Mouse (Mus musculus) right cerebral cortex, adult 2 months (tissue): ENCODE measurements around the gene Vnn1.

ENCODE experiments used
- DNase-seq, 2 experiments: peaks; one replicate each; pipeline ENCODE4 v3.0.0; 2021 to 2022; ENCODE audit warnings: low spot score in 2 of 2

Vnn1 gene

GRCm38 (mm10) chr10:23894601-23895349, at the start of gene Vnn1:
Gene Vnn1 (plus strand): TSS chr10:23894688.
- no peak for DNase-seq

DNA sequence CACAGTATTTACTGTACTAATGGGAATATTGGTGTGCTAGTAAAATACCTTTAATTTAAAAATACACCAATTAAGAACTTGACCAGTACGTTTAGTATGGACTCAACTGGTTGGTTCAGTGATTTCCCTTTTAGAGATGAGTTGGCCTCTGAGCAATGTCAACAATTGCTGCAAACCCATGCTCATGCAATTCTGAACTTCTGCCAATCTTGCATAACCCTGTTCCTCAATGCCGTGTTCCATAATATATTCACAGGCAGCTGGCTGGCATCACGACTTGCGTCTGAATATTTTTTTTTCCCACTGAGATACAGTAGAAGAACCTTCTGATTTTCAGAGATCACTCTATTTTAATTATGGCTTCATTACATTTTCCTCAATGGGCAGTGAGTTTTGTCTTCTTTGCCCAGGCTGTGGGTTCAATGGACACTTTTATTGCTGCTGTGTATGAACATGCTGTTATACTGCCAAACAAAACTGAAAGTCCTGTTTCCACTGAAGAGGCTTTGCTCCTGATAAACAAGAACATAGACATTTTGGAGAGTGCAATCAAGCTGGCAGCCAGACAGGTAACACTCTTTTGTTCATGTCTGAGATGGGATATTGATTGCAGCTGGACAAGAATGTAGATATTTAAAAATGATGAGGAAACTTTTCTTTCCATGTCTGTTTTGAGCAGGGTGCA, 43.1 kb upstream of the Vnn1 start, which contains the start of gene Vnn3:
Gene Vnn3, plus strand, starts transcription at position 235 of the 685 bp plus-strand sequence.
- no peak for DNase-seq

DNA sequence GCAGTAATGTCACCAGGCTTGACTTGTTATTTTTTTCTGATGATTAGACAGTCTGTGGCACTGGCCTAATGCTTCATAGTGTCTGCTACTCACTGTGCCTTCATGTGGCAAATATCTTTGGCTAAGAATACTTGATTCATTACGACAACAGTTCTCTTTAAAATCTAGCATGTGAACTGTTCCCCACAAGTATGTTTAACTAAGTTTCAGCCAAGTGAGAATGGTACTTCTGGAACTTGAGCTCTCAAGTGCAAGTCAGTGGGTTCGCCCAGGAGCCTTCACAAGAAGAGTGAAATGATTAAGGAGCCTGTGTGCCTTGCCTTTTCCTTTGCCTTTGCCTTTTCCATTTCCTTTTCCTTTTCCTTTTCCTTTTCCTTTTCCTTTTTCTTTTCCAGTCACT, 42.4 kb upstream of the Vnn1 start:
- no peak for DNase-seq

- DNase-seq, result no peak
Measured at GRCm38 (mm10) chr10:23864362-23865312, 29.9 kb upstream of the Vnn1 start.

DNA sequence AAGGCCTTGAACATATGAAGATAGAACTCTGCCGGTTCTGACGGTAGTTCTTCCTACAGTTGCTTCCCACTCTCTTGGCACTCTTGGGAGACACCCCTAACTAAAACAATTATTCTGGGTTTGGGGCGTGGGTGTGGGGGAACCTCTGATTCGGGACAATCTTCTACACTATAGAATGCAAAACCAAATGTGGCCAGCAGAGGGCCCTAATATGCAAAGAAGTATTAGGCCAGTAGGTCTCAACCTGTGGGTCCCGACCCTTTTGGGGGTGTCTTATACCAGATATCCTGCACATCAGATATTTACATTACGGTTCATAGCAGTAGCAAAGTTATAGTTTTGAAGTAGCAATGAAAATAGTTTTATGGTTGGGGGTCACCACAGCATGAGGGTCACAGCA, 13.8 kb upstream of the Vnn1 start:
- DNase-seq, result peak in 1 of 2 experiments; percentile 5

- DNase-seq, result no peak
Measured at GRCm38 (mm10) chr10:23884910-23885309, 9.6 kb upstream of the Vnn1 start.

DNA sequence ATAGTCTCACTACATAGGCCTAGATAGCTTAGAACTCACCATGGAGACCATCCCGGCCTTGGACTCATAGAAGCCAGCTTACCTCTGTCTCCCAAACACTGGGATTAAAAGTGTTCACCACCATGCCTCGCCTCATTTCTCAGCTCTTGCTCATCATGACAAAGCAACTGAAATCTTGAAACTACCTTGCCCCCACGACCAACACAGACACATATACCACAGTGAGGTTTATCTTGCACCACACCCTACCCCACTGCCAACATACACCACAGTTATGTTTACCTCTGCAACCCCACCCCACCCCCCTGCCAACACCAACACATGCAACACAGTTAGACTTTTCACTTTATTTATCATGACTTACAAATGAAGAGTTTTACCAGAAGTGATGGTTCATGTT, 8.4 kb upstream of the Vnn1 start:
- no peak for DNase-seq

- DNase-seq, result no peak
Measured at GRCm38 (mm10) chr10:23892987-23893386, 1.5 kb upstream of the Vnn1 start.

- no peak for DNase-seq
Measured at GRCm38 (mm10) chr10:23895376-23895775, 888 bp downstream of the Vnn1 start.

DNA sequence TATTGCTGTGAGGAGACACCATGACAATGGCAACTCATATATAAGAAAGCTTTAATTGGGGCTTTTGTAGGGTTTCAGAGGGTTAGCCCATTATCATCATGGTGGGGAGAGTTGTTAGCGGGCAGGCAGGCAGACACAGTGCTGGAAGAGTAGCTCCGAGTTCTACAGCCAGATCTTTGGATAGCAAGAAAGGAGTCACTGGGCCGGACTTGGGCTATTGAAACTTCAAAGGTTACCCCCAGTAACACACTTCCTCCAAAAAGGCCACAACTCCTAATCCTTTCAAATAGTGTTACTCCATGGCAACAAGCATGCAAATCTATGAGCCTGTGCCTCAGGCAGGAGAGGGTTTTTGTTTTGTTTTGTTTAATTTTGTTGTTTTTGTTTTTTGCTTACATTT, 6.6 kb downstream of the Vnn1 start:
- DNase-seq, result no peak

DNA sequence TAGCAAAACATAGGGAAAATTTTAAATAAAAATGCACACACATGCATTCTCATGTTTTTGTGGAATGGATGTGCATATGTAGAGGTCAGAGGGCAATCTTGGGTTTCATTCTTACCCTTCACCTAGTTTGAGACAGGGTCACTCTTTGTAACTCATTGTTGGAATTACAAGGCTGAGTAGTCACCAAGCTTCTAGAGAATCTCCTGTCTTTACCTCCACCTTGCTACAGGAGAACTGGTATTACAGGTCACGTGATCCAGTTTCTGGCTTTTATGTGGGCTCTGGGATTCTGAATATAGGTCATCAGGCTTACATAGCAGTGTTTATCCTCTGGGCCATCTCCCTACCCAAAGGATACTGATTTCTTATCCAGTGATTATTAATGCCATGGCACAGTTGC, 11.2 kb downstream of the Vnn1 start:
- DNase-seq, result no peak

GRCm38 (mm10) chr10:23920056-23920455, 25.6 kb downstream of the Vnn1 start, which contains the start of gene Taar1:
Gene Taar1 (plus strand): TSS chr10:23920356.
- DNase-seq, result no peak

GRCm38 (mm10) chr10:23922468-23922867, 28.0 kb downstream of the Vnn1 start:
- DNase-seq, result no peak

DNA sequence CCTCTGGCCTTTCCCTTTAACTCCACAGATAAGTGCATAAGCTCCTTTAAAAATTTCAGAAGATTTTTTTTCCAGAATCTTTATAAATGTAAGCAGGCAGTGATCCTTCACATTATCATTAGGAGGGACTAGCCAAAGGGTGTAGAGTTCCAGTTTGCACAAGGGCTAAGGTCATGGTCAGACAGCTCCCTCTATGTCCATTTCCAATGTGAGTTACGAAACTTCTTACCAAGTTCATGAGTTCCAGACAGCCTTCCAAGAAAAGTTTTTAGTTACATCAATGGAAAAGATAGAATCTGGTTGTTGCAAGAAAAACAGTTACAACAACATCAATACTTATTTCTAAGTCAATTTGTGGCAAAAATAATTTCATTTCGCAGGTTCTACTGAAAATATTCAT, 29.5 kb downstream of the Vnn1 start:
- no peak for DNase-seq

- no peak for DNase-seq
Measured at GRCm38 (mm10) chr10:23937613-23938012, 43.1 kb downstream of the Vnn1 start.

DNA sequence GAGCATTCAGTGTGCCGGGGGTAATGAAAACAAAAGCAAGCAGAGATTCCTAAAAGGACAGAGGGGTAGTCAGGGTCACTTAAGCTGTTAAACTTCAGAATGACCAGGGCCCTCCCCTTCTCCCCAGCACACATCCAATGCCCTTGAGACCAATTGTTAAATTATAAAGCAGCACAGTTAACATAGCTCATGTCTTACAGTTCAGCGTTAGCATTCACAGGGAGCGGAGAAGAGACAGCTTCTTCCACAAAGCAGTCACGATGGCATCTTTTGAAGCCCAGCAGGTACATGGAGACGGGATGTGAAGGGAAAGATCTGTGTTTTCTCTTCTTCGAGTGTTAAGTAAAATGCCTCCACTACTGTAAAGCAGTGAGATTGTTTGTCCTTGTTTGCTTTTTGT, 43.8 kb downstream of the Vnn1 start, which contains the start of gene Taar2:
Gene Taar2, plus strand, starts transcription at position 261 of the 400 bp plus-strand sequence.
- DNase-seq, result no peak

- no peak for DNase-seq
Measured at GRCm38 (mm10) chr10:23942465-23942864, 48.0 kb downstream of the Vnn1 start.

DNA sequence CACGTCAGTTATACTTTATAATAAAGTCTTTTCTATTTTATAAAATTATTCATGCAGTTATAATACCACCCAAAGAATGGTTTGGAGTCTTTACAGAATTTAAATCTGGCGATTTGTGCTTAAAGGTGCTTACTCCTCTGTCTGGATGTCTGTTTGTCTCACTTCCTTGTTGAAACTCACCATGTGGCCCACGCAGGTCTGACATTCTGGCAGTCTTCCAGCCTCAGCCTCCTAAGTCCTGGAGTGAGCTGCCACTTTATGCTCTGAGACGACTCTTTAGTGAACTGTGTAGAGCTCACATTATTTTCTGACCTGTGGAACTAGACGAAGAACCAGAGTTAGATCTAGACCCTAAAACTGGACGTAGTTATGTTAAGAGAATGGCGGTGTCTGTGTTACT, 53.5 kb downstream of the Vnn1 start:
- DNase-seq, result no peak

DNA sequence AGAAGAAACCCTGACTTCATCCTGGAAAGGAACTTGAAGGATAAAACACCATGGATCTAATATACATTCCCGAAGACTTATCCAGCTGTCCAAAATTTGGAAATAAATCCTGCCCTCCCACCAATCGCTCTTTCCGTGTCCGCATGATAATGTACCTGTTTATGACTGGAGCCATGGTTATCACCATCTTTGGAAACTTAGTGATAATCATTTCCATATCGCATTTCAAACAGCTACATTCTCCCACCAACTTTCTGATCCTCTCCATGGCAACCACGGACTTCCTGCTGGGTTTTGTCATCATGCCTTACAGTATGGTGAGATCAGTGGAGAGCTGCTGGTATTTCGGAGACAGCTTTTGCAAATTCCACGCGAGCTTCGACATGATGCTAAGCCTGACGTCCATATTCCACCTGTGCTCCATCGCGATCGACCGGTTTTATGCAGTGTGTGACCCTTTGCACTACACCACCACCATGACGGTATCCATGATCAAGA, 55.1 kb downstream of the Vnn1 start, which contains the start of gene Taar3:
Gene Taar3, plus strand, starts transcription at position 51 of the 498 bp plus-strand sequence.
- DNase-seq, result peak; percentile 12 to 20

GRCm38 (mm10) chr10:23951714-23952113, 57.2 kb downstream of the Vnn1 start:
- DNase-seq, result no peak
